Mouse (Mus musculus) ES-Bruce4 (cell line): ENCODE results near the gene Macrod2.

Experiments
- CTCF ChIP-seq: IDR thresholded peaks from one replicate; pipeline ENCODE4 v1.8.1; 2011; ENCODE audit warnings: low read depth, low read length
- EP300 ChIP-seq: IDR thresholded peaks from 2 replicates; pipeline ENCODE4 v1.6.1; 2011; ENCODE audit warnings: low read depth, low read length; ENCODE audit not compliant: insufficient read depth
- POLR2A ChIP-seq: IDR thresholded peaks from one replicate; pipeline ENCODE4 v1.8.1; 2011; ENCODE audit warnings: low read length; ENCODE audit not compliant: insufficient read depth

- no peak for TF ChIP-seq CTCF
- no peak for TF ChIP-seq POLR2A
- TF ChIP-seq EP300 = no peak
Measured at GRCm38 (mm10) chr2:141618257-141618656, 1223.1 kb downstream of the Macrod2 start.
